Mouse (Mus musculus): ENCODE measurements at regions not wholly inside any gene's neighbourhood (a gene's known extent, or its start where the extent isn't known, plus 50 kb on each side); places are given as distances from the start of the nearest gene placed in this dataset.

DNA sequence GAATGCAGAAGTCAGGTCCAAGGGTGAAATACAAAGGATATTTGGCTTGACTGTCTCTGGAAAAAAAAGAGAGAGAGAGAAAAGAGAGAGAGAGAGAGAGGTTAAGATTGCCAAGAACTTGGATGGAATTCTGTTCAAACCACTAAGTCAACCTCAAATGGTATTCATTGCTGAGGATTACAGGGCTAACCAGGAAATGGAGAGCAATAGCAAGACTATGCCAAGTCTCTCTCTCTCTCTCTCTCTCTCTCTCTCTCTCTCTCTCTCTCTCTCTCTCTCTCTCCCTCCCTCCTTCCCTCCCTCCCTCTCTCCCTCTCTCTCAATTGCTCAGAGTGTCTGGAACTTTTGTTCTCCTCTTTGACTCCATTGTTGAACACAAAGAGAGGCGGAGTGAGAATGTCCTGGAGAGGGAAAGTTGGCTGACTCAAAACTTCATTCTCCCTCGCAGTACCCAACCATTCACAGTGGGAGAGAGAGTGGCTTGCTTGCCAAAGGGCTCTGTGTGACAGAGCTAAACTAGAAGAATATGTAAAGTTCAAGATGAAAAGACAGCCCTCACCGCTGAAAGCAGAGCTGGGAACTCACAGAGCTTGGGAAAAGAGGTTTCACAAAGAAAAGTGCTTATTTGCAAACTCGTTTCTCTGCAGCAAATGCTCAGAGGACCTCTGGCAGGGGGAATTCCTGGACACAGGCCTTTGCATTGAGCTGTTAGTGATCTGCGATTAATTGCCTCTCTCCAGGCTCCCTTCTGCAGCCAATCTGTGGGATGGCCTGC, 487.1 kb upstream of the Cdh11 start:
- DNase-seq, result peak in 1 of 2 experiments; percentile 22

DNA sequence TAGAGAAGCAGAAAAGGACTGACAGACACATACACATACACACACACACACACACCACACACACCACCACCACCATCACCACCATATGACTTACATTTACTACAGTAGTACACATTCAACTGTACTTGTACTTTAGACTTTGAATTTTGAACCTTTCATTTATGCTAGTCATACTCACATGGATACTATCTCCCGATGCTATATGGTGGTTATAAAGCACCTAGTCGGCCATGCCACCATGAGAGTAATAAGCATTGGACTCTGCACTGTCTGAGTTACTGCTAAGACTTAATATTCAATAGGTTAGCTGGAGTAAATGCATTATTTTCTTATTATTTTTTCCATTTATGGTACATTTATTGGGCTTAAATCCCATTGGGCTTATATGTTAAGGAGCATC, 488.0 kb upstream of the Cdh11 start:
- DNase-seq, result no peak

GRCm38 (mm10) chr8:103281801-103282200, 496.4 kb upstream of the Cdh11 start:
- peak in 1 of 2 experiments; percentile 21 for DNase-seq

DNA sequence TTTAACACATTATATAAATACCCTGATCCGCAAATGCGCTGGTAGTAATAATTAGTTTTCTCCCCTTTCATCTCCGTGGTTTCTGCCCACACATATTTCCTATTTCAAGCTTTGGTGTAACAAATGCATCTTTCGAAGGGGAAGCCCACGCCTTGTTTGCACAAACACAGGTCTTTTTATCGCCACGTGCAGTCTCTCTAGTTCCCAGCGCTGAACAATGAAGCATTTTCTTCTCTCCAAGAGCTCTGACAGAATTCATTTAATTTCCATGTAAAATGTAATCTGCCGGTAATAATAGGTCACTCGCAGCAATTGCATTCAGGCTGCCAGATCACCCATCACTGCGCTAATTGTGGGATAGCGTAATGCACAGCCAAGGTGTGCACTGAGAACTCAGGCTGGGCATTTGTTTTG, 503.1 kb upstream of the Cdh11 start:
- no peak for DNase-seq

GRCm38 (mm10) chr8:103292896-103293295, 507.5 kb upstream of the Cdh11 start:
- no peak for DNase-seq

GRCm38 (mm10) chr8:103306476-103307183, 521.2 kb upstream of the Cdh11 start:
- DNase-seq, result no peak

GRCm38 (mm10) chr8:103313576-103313975, 528.1 kb upstream of the Cdh11 start:
- no peak for DNase-seq

- DNase-seq, result no peak
Observed at GRCm38 (mm10) chr8:103314279-103315022, 529.0 kb upstream of the Cdh11 start.

- no peak for DNase-seq
Observed at GRCm38 (mm10) chr8:103315742-103316141, 530.3 kb upstream of the Cdh11 start.

GRCm38 (mm10) chr8:103316691-103317091, 531.2 kb upstream of the Cdh11 start:
- peak in 1 of 2 experiments; percentile 8 for DNase-seq

DNA sequence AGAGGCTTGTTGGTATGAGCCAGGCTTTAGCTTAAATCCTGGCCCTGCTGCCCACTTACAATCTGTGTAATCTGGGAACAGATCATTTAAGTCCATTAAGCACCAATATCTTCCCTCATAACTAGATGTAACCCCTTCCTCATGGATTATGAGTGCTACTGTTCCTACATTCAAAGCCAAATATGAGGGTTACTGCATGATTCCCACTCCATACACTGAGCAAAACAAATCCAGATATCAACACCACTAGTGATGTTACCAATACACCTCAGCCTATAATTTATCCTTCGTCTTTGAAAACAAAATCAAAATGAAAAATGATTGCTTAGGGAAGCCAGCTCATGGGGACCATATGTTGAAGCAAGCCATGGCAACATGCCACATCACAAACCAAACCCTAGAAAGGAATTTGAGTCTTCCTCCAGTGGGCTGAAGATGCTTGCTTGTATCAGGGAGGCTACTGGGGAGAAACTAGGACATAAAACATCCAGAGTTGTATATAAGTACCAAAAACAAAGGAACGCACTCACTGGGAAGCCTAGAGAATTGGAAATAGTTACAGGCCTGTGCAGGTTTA, 531.8 kb upstream of the Cdh11 start:
- DNase-seq, result no peak

GRCm38 (mm10) chr8:103324016-103324665, 538.7 kb upstream of the Cdh11 start:
- DNase-seq, result no peak

DNA sequence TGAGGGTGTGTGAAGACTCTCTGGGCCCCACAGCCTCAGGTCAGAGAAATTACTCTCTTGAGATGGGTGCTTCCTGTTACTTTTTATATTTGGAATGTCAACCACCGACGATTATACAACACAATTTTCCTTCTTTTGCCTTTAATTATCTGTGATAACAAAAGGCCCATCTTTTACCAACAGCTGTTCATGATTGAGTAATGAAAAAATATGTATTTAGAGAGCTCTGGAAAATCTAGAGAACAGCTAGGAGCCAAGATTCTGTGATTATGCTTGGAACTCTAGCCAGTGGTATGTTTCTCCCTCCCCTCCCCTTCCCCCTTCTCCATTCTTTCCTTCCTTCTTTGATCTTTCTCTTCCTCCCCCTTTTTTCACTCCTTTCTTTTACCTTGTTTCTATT, 546.0 kb upstream of the Cdh11 start:
- DNase-seq, result no peak

- DNase-seq, result no peak
Observed at GRCm38 (mm10) chr8:103337314-103337713, 551.9 kb upstream of the Cdh11 start.

DNA sequence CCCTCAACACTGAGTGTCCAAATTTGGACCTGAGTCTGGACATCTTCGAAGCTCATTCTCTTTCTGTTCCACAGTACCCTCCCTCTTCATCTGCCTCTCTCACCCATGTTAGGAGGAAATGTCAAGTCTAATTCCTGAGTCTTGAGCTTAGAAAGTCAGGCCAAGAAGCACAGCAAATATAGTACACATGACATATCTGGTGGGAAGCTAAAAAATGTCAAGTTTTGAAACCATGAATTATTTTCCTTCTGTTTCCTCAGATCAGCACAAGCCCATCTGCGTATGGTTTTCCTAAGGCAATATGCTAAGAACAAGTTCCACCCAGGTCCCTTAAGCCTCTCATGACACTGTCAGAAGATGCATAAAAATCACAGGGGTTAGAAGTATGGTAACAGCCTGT, 553.6 kb upstream of the Cdh11 start:
- no peak for DNase-seq

GRCm38 (mm10) chr8:103339951-103340350, 554.5 kb upstream of the Cdh11 start:
- no peak for DNase-seq

DNA sequence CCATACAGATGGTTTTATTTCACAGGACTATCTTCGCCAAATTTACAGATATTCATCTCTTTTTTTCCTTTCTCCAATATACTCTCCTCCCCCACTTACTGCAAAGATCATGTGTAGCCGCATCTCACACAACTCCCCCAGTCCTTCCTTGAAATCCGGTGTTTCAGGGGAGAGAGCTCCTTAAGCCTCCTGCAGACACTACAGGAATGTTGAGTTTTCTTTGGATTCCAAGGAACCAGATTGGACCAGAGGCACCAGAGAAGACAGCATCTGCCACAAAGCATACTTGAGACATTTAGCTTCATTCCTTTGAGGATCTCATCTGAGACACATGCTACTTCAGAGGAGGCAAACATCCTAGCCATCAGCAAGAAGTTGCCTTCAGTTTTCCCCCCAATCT, 558.4 kb upstream of the Cdh11 start:
- no peak for DNase-seq

- no peak for DNase-seq
Observed at GRCm38 (mm10) chr8:103344871-103345270, 559.4 kb upstream of the Cdh11 start.

- DNase-seq, result peak; percentile 10 to 30
Observed at GRCm38 (mm10) chr8:103347158-103347871, 561.9 kb upstream of the Cdh11 start.

GRCm38 (mm10) chr8:103361713-103362112, 576.3 kb upstream of the Cdh11 start:
- no peak for DNase-seq

DNA sequence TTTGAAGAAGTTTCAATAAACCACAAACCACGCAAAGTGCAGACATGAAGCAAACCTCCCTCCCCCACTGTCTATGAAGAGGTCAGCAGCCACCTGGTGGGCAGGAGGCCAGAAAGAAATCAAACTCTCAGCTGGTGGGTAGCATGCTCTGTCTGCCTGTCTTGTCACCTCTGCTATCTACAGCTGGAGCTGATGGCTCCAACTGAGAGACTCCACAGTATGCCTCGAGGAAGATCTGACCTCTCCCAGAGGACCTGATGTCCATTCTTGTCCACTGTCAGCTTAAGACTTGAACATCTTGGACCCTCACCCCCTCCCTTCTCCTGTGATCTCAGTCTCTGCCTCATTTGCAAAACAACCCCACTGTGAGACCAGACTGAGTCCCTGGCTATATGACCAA, 585.0 kb upstream of the Cdh11 start:
- peak in 1 of 2 experiments; percentile 22 for DNase-seq

DNA sequence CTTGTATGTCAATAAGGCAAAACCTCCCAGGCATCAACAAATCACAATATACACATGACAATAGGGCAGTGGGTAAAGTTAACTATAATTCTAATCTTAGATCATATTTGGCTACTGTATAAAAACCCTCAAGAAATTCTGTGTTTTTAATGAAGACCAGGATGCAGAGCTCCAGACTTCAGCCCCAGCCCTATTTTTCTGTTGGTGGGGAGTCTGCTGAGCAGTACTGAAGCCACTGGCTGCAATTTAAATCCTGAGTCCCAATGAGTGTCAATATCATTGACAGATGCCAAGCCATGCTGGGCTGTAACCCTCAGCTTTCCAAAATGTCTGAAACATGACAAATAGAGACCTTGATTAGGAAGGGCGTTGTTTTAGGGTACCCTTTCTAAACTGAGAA, 587.6 kb upstream of the Cdh11 start:
- DNase-seq, result peak; percentile 8 to 18
